10 mouse cellular contexts compared by ENCODE assay signal in genomic region chr5:101537518-101538380, GRCm38 (mm10).
DNase-seq lines count a peak whose midpoint lies in the region; ATAC-seq and TF ChIP-seq lines count a peak whose summit lies in the region.
"Had no signal": no experiment of that assay in that cellular context is flagged by ENCODE, and none has a peak within 500 bp of the region (broad histone marks: within the 10 kb centered on the region; RNA-seq: fewer than 3 reads in every experiment).

No protein-coding gene starts in this region.

- no peak overlapping the region for H3K27ac ChIP-seq in kidney, embryonic 16.5 days (ENCODE audit: low read length)
- H3K27ac ChIP-seq in embryonic facial prominence, embryonic 11.5 days (replicated peaks; ENCODE audit: low read depth, low read length), result no peak overlapping the region
- no peak overlapping the region for H3K27ac ChIP-seq in intestine, embryonic 16.5 days (ENCODE audit: low read length)
- no peak overlapping the region for H3K27ac ChIP-seq in neural tube, embryonic 13.5 days (replicated peaks)
- no peak overlapping the region for H3K27ac ChIP-seq in left cerebral cortex, adult 2 months
- no peak overlapping the region for H3K27ac ChIP-seq in lung, postnatal 0 days (ENCODE audit: low read length)
- H3K27ac ChIP-seq: macrophage had no signal

- peak; percentile 76; the same call in 1 of the 2 replicates for ATAC-seq in kidney, embryonic 16.5 days (ENCODE audit: low FRiP score, low TSS enrichment)
- 0 out of 2 replicates have a peak, but pooled peaks have one; percentile 56 for ATAC-seq in embryonic facial prominence, embryonic 11.5 days (replicated peaks; ENCODE audit: insufficient number of reproducible peaks, low FRiP score, low TSS enrichment, low read depth)
- no peak for ATAC-seq in intestine, embryonic 16.5 days
- ATAC-seq in neural tube, embryonic 13.5 days (ENCODE audit: low read depth), result peak; percentile 36; the same call in 1 of the 2 replicates
- no peak for ATAC-seq in lung, postnatal 0 days
- ATAC-seq in activated CD4-positive, CD25-positive, alpha-beta regulatory T cell, adult 4 months, result no peak

- WGBS in kidney, embryonic 16.5 days, result 2% methylated on average over 23 of the region's 23 CpGs
- 2% methylated on average over 23 of the region's 23 CpGs for WGBS in embryonic facial prominence, embryonic 11.5 days
- WGBS in intestine, embryonic 16.5 days, result 7% methylated on average over 23 of the region's 23 CpGs
- 2% methylated on average over 23 of the region's 23 CpGs for WGBS in neural tube, embryonic 13.5 days
- 11% methylated on average over 23 of the region's 23 CpGs for WGBS in lung, postnatal 0 days

- peak overlapping the region; percentile 28 for H3K4me3 ChIP-seq in kidney, embryonic 16.5 days (ENCODE audit: low read length)
- no peak overlapping the region for H3K4me3 ChIP-seq in embryonic facial prominence, embryonic 11.5 days (ENCODE audit: low read depth, low read length)
- peak overlapping the region; percentile 11; the same call in 1 of the 2 replicates for H3K4me3 ChIP-seq in intestine, embryonic 16.5 days (ENCODE audit: low read length)
- peak overlapping the region; percentile 3; the same call in 1 of the 2 replicates for H3K4me3 ChIP-seq in neural tube, embryonic 13.5 days
- no peak overlapping the region for H3K4me3 ChIP-seq in left cerebral cortex, adult 2 months
- H3K4me3 ChIP-seq in lung, postnatal 0 days (ENCODE audit: low read depth, low read length), result no peak overlapping the region

- DNase-seq in kidney, adult 18-20 months, result no peak
- peak; percentile 42 for DNase-seq in embryonic facial prominence, embryonic 11.5 days (ENCODE audit: low spot score)
- no peak for DNase-seq in left cerebral cortex, adult 2 months (ENCODE audit: extremely low spot score in 1 of 2, low spot score in 2 of 2)
- no peak for DNase-seq in lung, postnatal 0 days (ENCODE audit: low spot score)
- DNase-seq: cerebellum, adult 11 months had no signal

- TF ChIP-seq CTCF in left cerebral cortex, adult 2 months (IDR thresholded peaks at IDR 0.05), result no peak
- TF ChIP-seq CTCF in lung, postnatal 0 days (IDR thresholded peaks at IDR 0.05), result no peak

- H3K4me2 ChIP-seq in kidney, embryonic 16.5 days (replicated peaks; ENCODE audit: low read depth, low read length), result peak overlapping the region; percentile 48
- H3K4me2 ChIP-seq in embryonic facial prominence, embryonic 11.5 days (ENCODE audit: low read depth, low read length), result peak overlapping the region; percentile 0; the same call in 1 of the 2 replicates
- peak overlapping the region; percentile 35; the same call in 1 of the 2 replicates for H3K4me2 ChIP-seq in intestine, embryonic 16.5 days (ENCODE audit: low read depth, low read length)
- peak overlapping the region; percentile 30 for H3K4me2 ChIP-seq in neural tube, embryonic 13.5 days
- H3K4me2 ChIP-seq in lung, postnatal 0 days (replicated peaks; ENCODE audit: low read depth, low read length), result no peak overlapping the region

- H3K27me3 ChIP-seq in kidney, embryonic 16.5 days (ENCODE audit: insufficient read depth, low read length), result peaks cover 53% of the 10 kb centered on the region
- H3K27me3 ChIP-seq in embryonic facial prominence, embryonic 11.5 days (ENCODE audit: control insufficient read depth, insufficient read depth, low read length), result peaks cover 29% of the 10 kb centered on the region
- H3K27me3 ChIP-seq in intestine, embryonic 16.5 days (replicated peaks; ENCODE audit: control insufficient read depth, insufficient read depth, low read length), result peaks cover 23% of the 10 kb centered on the region
- H3K27me3 ChIP-seq in neural tube, embryonic 13.5 days, result peaks cover 95% of the 10 kb centered on the region
- H3K27me3 ChIP-seq in lung, postnatal 0 days (replicated peaks; ENCODE audit: insufficient read depth, low read length), result peaks cover 18% of the 10 kb centered on the region

- intact Hi-C loops in left cerebral cortex, adult 2 months (cut with DNase I), result loop anchor here (5.0 kb wide), 1 partner anchor 120 kb away; no protein-coding TSS in a partner anchor

- no peaks in the 10 kb centered on the region for H3K9me3 ChIP-seq in kidney, embryonic 16.5 days (ENCODE audit: low read length)
- no peaks in the 10 kb centered on the region for H3K9me3 ChIP-seq in embryonic facial prominence, embryonic 11.5 days (replicated peaks; ENCODE audit: control insufficient read depth, low read length)
- no peaks in the 10 kb centered on the region for H3K9me3 ChIP-seq in intestine, embryonic 16.5 days (ENCODE audit: control insufficient read depth, low read length)
- H3K9me3 ChIP-seq in neural tube, embryonic 13.5 days, result no peaks in the 10 kb centered on the region
- H3K9me3 ChIP-seq in lung, postnatal 0 days (ENCODE audit: low read length), result no peaks in the 10 kb centered on the region

- TF ChIP-seq EP300 in lung, postnatal 0 days (IDR thresholded peaks at IDR 0.05), result no peak

- no peaks in the 10 kb centered on the region for H3K36me3 ChIP-seq in kidney, embryonic 16.5 days (ENCODE audit: insufficient read depth, low read length)
- H3K36me3 ChIP-seq in embryonic facial prominence, embryonic 11.5 days (replicated peaks; ENCODE audit: control insufficient read depth, insufficient read depth, low read depth, low read length), result no peaks in the 10 kb centered on the region
- H3K36me3 ChIP-seq in intestine, embryonic 16.5 days (ENCODE audit: control insufficient read depth, insufficient read depth, low read length), result no peaks in the 10 kb centered on the region
- H3K36me3 ChIP-seq in neural tube, embryonic 13.5 days, result no peaks in the 10 kb centered on the region
- no peaks in the 10 kb centered on the region for H3K36me3 ChIP-seq in lung, postnatal 0 days (ENCODE audit: insufficient read depth, low read length)

- H3K9ac ChIP-seq in kidney, embryonic 16.5 days (replicated peaks; ENCODE audit: low read length), result no peak overlapping the region
- no peak overlapping the region for H3K9ac ChIP-seq in embryonic facial prominence, embryonic 11.5 days (replicated peaks; ENCODE audit: low read length)
- no peak overlapping the region for H3K9ac ChIP-seq in intestine, embryonic 16.5 days (ENCODE audit: low read depth, low read length)
- H3K9ac ChIP-seq in neural tube, embryonic 13.5 days, result no peak overlapping the region
- no peak overlapping the region for H3K9ac ChIP-seq in lung, postnatal 0 days (replicated peaks; ENCODE audit: low read depth)

- peaks cover 6% of the 10 kb centered on the region for H3K4me1 ChIP-seq in kidney, embryonic 16.5 days (ENCODE audit: insufficient read depth, low read length)
- no peaks in the 10 kb centered on the region for H3K4me1 ChIP-seq in embryonic facial prominence, embryonic 11.5 days (ENCODE audit: control insufficient read depth, insufficient read depth, low read length)
- H3K4me1 ChIP-seq in intestine, embryonic 16.5 days (ENCODE audit: control insufficient read depth, insufficient read depth, low read length), result no peaks in the 10 kb centered on the region
- peaks cover 19% of the 10 kb centered on the region for H3K4me1 ChIP-seq in neural tube, embryonic 13.5 days (replicated peaks)
- H3K4me1 ChIP-seq in lung, postnatal 0 days (ENCODE audit: insufficient read depth, low read depth, low read length), result no peaks in the 10 kb centered on the region

Comparison
In these comparisons a context has a peak if more than half of its experiments do, and no peak if none do; other contexts are left out.
1. ATAC-seq: peak in kidney, embryonic 16.5 days (single experiment), embryonic facial prominence, embryonic 11.5 days (single experiment) and neural tube, embryonic 13.5 days (single experiment); none in intestine, embryonic 16.5 days (single experiment), lung, postnatal 0 days (single experiment) and activated CD4-positive, CD25-positive, alpha-beta regulatory T cell, adult 4 months (single experiment).
2. H3K4me3 ChIP-seq: peak in kidney, embryonic 16.5 days (single experiment), intestine, embryonic 16.5 days (single experiment) and neural tube, embryonic 13.5 days (single experiment); none in embryonic facial prominence, embryonic 11.5 days (single experiment), left cerebral cortex, adult 2 months (single experiment) and lung, postnatal 0 days (single experiment).